Mouse (Mus musculus): ENCODE results near the gene Hmga1. TPM values are rescaled to one million over a fixed set of nuclear protein-coding genes. Genes with fewer than 3 reads are reported as not detected.
A peak's percentile ranks its signal among the peaks of the same experiment; 100 is the strongest.

Gene Hmga1
- total RNA-seq, 2 experiments from 2014 or later: 24.0 to 25.2 TPM

- intact Hi-C loops (cut with DNase I): no loop called here
- DNase-seq: no peak
Measured at GRCm38 (mm10) chr17:27523121-27523520, 33.2 kb upstream of the Hmga1 start.

DNA sequence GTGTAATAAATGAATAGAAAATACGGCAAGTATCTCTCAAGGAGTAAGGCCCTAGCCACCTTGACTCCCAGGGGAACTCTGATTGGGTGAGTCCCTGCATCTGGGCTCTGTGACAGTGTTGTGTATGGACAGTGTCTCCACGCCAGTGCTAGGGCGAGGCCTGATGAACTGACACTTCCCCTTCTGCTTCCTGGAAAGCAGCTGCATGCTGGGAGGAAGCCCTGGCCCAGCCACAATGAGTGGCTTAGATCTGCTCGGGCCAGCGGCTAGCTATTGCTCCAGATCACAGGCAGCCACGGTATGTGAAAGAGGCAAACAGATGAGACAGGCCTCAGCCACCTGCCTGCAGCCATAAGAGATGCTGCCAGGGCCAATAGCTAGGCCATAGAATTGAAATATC is 29.1 kb upstream of the Hmga1 start:
- intact Hi-C loops (cut with DNase I): no loop called here
- DNase-seq: no peak

- intact Hi-C loops (cut with DNase I): no loop called here
Measured at GRCm38 (mm10) chr17:27528030-27528429, 28.3 kb upstream of the Hmga1 start.

DNA sequence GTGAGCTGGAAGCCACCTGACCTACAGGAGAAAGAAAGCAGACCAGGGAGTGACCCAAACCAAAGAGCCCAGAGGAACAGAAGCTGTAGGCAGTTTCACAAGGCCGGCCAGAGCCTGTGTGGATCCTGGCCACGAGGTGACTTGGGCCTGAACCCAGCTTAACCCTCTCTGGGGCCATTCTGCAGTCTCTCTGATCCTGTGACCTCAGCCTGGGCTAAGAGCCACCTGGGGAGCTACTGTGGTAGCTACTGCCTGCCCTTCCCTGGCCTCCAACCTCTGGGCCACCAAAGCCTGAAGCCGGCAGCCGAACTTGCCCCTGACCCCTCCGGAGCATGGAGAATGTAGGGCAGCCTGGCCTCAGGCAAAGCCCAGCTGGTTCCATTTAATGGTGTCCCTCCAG is 27.5 kb upstream of the Hmga1 start:
- intact Hi-C loops (cut with DNase I): no loop called here
- DNase-seq: no peak

More at GRCm38 (mm10) chr17:27528030-27528429, 28.3 kb upstream of the Hmga1 start:
- no peak for DNase-seq

- DNase-seq: no peak
- intact Hi-C loops (cut with DNase I): no loop called here
Measured at GRCm38 (mm10) chr17:27532095-27532494, 24.2 kb upstream of the Hmga1 start.

DNA sequence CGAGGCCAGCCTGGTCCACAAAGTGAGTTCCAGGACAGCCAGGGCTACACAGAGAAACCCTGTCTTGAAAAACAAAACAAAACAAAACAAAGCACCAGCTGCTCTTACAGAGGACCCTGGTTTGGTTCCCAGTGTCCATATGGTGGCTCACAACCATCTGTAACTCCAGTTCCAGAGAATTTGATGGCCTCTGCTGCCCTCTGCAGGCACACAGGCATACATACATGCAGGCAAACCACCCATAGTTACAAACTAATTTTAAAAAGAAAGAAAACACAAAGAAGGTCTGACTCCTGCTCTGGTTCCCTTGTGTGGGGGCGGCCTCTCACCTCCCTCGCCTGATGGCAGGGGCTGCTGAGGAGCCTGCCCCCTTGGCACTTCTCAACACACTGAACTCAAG is 22.9 kb upstream of the Hmga1 start:
- DNase-seq: no peak
- intact Hi-C loops (cut with DNase I): no loop called here

GRCm38 (mm10) chr17:27534718-27535117 is 21.6 kb upstream of the Hmga1 start:
- intact Hi-C loops (cut with DNase I): loop anchor here (2.0 to 5.0 kb wide), 2 partner anchors 102 to 223 kb away; partner anchors contain the start of gene Rps10
- peak; percentile 78 to 88 for DNase-seq

DNA sequence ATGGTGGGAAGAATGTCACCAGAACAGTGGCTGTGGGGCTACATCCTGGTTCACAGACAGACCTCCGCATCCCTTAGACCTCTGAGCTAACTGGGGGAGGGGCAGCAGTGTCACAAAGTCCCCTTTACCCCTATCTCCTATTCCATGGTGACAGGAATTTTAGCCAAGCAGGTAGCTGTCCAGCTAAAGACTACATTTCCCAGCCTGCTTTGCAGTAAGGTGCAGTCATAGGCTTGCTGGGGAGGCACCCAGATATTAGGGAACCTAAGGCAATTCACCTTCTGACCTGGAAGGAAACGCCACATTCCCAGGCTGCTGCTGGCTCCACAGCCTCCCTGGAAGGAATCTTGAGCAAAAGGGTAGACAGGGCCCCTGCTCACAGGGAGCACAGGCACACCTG is 15.0 kb upstream of the Hmga1 start:
- DNase-seq: no peak
- intact Hi-C loops (cut with DNase I): no loop called here

DNA sequence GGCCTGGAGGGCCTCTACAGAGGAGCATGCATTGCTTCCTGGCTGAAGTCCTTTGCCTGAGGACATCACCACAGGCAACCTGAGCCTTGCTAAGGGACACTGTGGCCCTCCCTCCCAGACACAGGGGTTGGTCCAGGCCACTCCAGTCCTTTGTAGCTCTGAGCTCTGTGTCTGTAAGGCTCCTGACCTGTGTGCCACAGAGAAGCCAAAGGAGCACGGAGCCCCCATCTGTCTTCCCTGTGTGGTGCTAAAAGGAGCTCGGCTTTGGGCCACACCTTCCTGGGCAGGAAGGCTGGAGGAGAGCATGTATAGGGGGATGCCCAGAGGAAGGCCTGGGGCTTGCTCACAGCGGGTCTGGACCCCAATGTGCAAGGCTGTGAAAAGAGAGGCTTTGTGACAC is 14.3 kb upstream of the Hmga1 start:
- intact Hi-C loops (cut with DNase I): no loop called here
- DNase-seq: no peak

DNA sequence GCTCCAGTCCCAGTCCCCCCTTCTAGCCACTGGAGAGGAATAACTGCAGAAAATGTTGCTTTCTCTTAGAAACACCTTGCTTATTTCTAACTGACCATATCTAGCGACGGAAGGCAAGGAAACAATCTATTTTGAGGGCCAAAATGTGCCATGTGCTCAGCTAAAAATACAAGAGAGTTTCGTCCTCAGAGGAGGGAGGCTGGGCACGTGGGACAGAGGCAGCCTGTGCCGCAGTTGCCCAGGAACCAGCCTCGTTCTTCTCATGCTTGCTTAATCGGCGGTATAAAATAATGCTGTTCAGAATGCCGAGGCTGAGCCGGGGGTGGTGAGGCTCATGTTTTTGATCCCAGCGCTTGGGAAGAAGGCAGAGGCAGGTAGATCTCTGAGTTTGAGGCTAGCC is 11.7 kb upstream of the Hmga1 start:
- intact Hi-C loops (cut with DNase I): no loop called here
- no peak for DNase-seq

GRCm38 (mm10) chr17:27545991-27546390 is 10.3 kb upstream of the Hmga1 start:
- intact Hi-C loops (cut with DNase I): no loop called here
- DNase-seq: no peak

- intact Hi-C loops (cut with DNase I): no loop called here
- DNase-seq: no peak
Measured at GRCm38 (mm10) chr17:27546574-27547085, 9.7 kb upstream of the Hmga1 start.

DNA sequence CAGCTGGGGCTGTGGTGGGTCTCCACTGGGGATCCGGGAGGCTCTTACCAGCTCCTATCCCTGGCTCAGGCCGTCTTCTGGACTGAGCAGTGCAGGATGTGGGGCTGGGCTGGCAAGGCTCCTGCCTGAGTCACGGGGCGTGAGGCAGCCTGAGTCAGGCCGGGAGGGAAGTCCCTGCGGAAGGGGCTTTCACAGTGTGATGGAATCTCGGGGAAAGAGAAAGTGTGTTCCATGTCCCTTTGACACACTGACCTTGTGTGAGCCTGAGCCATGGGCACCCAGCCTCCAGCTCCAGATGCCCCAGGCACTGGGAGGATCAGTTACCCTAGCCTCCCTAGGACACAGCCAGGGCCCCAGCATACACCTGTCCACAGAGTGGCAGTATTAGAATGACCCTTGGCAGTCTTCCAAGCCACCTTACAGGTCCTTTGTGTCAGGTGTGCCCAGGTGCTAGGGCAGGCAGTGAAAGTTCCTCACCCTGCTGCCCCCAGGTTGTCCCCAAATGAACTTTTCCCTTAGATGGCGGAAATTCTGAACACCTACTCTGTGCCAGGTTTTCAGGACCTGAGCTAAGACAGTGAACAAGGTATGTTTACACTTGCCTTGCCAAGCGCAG is 8.9 kb upstream of the Hmga1 start:
- peak; percentile 39 to 40 for DNase-seq
- intact Hi-C loops (cut with DNase I): no loop called here

DNA sequence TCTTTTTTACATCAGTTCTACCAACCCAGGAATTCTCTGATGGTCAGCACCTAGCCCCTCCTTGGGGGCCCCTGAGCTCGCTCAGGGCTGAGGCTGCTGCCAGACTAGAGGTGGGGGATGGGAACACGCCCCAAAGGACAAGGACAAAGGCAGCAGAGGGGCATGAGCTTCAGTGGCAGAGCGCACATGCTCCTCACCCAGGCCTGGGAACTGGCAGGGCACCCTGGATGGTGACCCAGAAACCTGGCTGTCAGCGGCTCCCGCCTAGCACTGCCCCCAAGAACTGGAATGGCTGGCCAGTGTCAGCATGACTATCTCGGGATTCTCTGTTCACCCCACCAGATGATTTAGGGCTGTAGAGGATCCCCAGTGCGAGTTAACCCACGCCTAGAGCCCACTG is 7.1 kb upstream of the Hmga1 start:
- intact Hi-C loops (cut with DNase I): no loop called here
- DNase-seq: no peak

DNA sequence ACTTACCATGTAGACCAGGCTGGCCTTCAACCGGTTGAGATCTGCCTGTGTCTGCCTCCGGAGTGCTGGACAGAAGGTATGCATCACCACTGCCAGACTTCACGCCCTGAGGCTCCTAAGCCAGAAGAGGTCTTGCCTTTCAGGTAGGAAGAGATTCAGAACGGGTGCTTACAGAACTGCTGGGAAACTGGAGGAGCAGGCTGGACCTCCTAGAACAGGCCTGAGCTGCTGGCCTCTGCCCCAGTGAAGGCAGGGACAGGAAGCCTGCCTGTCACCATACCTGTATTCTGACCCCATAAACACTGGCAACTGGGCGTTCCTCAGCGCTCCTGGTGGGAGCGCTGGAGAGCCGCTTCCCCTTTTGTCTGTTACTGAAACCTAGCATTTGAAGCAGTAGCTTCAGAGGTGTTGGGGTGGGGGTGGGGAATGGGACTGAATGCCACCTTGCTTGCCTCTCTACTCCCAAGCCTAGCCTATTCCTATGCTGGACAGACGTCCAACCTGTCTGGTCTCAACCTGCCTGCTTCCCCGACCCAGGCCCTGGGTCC is 4.8 kb upstream of the Hmga1 start:
- intact Hi-C loops (cut with DNase I): no loop called here
- no peak for DNase-seq

DNA sequence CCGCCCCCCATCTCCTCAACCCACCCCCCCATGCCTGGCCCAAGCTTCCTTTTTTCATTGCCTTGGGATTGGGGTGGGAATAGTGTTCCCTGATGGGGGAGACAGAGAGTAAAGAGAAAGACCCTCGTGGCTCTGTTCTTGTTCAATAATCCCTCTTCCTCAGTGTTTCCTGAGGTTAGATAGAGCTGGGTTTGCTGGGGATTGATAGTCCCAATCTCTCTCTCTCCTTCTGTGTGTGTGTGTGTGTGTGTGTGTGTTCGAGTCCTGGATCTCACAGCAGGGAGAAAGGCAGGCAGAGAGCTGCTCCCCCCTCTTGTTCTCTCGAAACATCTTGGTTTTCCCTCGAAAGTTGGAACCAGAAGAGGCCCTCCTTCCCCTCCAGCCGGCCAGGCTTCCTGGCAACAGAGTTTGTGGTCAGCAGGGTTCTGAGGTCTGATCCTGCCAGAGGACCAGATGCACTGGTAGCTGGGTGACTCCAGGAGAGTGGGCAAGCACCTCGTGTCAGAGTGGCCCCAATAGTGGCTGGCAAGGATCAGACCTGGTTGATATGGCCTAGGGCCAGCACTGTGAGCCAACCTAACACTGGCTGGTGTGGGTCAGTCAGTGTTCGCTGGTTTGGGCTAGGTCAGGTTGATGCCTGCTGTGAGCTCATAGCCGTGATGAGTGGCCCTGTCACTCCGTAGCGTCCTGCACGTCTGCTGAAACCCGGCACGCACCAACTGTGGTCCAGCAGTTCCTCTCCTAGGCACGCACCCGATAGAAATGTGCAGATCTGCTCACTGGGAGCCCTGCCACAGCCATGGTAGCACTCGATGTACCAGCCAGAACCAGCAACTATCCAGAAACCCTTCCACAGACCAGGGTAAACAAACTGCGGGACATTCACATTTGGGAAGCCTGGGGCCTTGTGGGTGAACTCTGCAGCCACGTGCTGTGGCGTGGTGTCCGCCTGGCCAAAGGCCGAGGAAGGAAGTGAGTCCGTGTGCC is 3.8 kb upstream of the Hmga1 start:
- no peak for DNase-seq
- intact Hi-C loops (cut with DNase I): no loop called here

- no peak for DNase-seq
- intact Hi-C loops (cut with DNase I): no loop called here
Measured at GRCm38 (mm10) chr17:27554062-27554960, 2.0 kb upstream of the Hmga1 start.

DNA sequence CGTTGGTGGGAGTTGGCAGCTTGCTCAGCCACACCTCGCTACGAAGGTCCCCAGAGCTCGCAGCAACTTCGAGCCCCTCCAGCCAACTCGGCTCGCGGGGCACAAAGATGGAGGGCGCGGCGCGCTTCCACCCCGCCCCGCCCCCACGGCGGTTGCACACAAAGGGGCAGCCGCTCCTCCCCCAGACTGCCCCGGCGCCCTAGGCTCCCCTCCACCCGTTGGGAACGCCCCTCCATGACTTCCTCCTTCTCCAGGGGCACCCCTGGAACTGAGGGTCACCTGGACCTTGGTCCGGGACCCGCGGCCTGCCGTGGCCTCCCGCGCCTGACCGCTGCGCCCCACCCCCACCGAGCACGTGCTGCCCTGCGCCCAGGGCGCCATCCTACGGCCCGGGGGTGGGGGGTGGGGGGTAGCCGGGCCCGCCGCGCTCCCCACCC is 1.2 kb upstream of the Hmga1 start:
- no peak for DNase-seq
- intact Hi-C loops (cut with DNase I): no loop called here

- DNase-seq: peak in 1 of 2 experiments; percentile 40
- intact Hi-C loops (cut with DNase I): no loop called here
Measured at GRCm38 (mm10) chr17:27555512-27556172, 655 bp upstream of the Hmga1 start.

All from gastrocnemius, postnatal 36 days (tissue).